Mouse (Mus musculus) MEL (cell line): ENCODE measurements around the gene a.

Experiments used
- CTCF ChIP-seq, 3 experiments: IDR thresholded peaks in 2 of 3; conservative IDR thresholded peaks in 1 of 3; 2 replicates each; pipeline ENCODE4 v1.5.1; 2011 to 2012; ENCODE audit warnings: low read length in 3 of 3, low read depth in 2 of 3, mild to moderate bottlenecking in 2 of 3, improper control_type of control experiment in 1 of 3, inconsistent platforms in 1 of 3, mixed read lengths in 1 of 3, moderate library complexity in 1 of 3; ENCODE audit not compliant: control insufficient read depth in 1 of 3, insufficient read depth in 1 of 3, poor library complexity in 1 of 3, severe bottlenecking in 1 of 3
- EP300 ChIP-seq, 2 experiments: IDR thresholded peaks; 2 replicates each; pipeline ENCODE4 v1.6.1; 2011; ENCODE audit warnings: improper control_type of control experiment in 2 of 2, low read length in 2 of 2, low read depth in 1 of 2, mild to moderate bottlenecking in 1 of 2
- MAFK ChIP-seq: IDR thresholded peaks from 2 replicates; pipeline ENCODE4 v1.6.1; 2011; ENCODE audit warnings: low read depth, mild to moderate bottlenecking, low read length, improper control_type of control experiment, borderline replicate concordance
- MYB ChIP-seq: IDR thresholded peaks from 2 replicates; pipeline ENCODE4 v1.6.1; 2011; ENCODE audit warnings: mild to moderate bottlenecking, low read depth, low read length, improper control_type of control experiment
- MYC ChIP-seq: IDR thresholded peaks from 2 replicates; pipeline ENCODE4 v1.6.1; 2011; ENCODE audit warnings: low read depth, mild to moderate bottlenecking, low read length, improper control_type of control experiment, moderate library complexity
- POLR2A ChIP-seq, 2 experiments: IDR thresholded peaks; 2 replicates each; pipeline ENCODE4 v1.6.1; 2011 to 2012; ENCODE audit warnings: low read length in 2 of 2, mild to moderate bottlenecking in 2 of 2, control low read depth in 1 of 2, improper control_type of control experiment in 1 of 2, low read depth in 1 of 2, moderate library complexity in 1 of 2; ENCODE audit not compliant: control insufficient read depth in 1 of 2, insufficient read depth in 1 of 2, poor library complexity in 1 of 2
- POLR2AphosphoS5 ChIP-seq: IDR thresholded peaks from 2 replicates; pipeline ENCODE4 v1.6.1; 2012; ENCODE audit warnings: low read depth, borderline replicate concordance, mild to moderate bottlenecking, inconsistent platforms, low read length, moderate library complexity, mixed read lengths
- RCOR1 ChIP-seq: IDR thresholded peaks from 2 replicates; pipeline ENCODE4 v1.6.1; 2012; ENCODE audit warnings: low read depth, mild to moderate bottlenecking, inconsistent platforms, low read length, improper control_type of control experiment
- SMC3 ChIP-seq: IDR thresholded peaks from 2 replicates; pipeline ENCODE4 v1.6.1; 2011; ENCODE audit warnings: low read depth, low read length, improper control_type of control experiment
- TCF12 ChIP-seq: IDR thresholded peaks from 2 replicates; pipeline ENCODE4 v1.6.1; 2014; ENCODE audit warnings: low read depth, mild to moderate bottlenecking, inconsistent platforms, low read length, improper control_type of control experiment, moderate library complexity
- USF1 ChIP-seq: IDR thresholded peaks from 2 replicates; pipeline ENCODE4 v1.6.1; 2014; ENCODE audit warnings: low read depth, mild to moderate bottlenecking, inconsistent platforms, low read length, improper control_type of control experiment, moderate library complexity
- ZKSCAN1 ChIP-seq: IDR thresholded peaks from 2 replicates; pipeline ENCODE4 v1.6.1; 2012; ENCODE audit warnings: low read depth, mild to moderate bottlenecking, inconsistent platforms, low read length, improper control_type of control experiment, moderate library complexity
- ZNF384 ChIP-seq: IDR thresholded peaks from 2 replicates; pipeline ENCODE4 v1.6.1; 2012; ENCODE audit warnings: low read depth, mild to moderate bottlenecking, inconsistent platforms, low read length, improper control_type of control experiment

DNA sequence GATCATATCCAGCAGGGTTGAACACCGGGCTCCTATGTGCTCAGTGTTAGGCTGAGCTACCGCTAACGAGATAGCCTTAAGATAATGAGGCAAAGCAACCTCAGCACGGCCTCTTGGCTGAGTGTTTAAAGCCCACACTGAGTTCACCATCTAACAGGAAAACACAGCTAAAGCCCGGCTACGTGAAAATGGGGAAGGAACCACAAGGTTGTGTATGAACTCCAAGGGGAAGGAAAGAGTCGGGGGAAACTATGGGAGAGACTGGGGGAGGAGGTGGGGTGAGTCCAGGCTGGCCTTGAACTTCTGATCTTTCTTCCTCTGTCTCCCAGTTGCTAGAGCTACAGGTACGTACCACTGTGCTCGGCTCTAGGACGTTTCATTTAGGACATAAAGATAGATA lies 150.8 kb downstream of the a start:
- TF ChIP-seq CTCF (IDR thresholded peaks at IDR 0.05 in 2 of 3, conservative IDR thresholded peaks at IDR 0.05 in 1 of 3; ENCODE audit: control insufficient read depth in 1 of 3, insufficient read depth in 1 of 3, low read depth in 2 of 3, low read length in 3 of 3, poor library complexity in 1 of 3, severe bottlenecking in 1 of 3) (no peak), MYB (no peak), EP300 (IDR thresholded peaks at IDR 0.05; ENCODE audit: low read depth in 1 of 2, low read length in 2 of 2) (no peak), USF1 (no peak), POLR2AphosphoS5 (no peak), POLR2A (IDR thresholded peaks at IDR 0.05; ENCODE audit: control insufficient read depth in 1 of 2, insufficient read depth in 1 of 2, low read depth in 1 of 2, low read length in 2 of 2, poor library complexity in 1 of 2) (no peak), TCF12 (no peak), ZNF384 (no peak), ZKSCAN1 (no peak), MAFK (no peak), MYC (no peak), SMC3 (no peak), RCOR1 (no peak)
